Mouse (Mus musculus): ENCODE measurements around the gene Fgfr3. TPM values are rescaled to one million over a fixed set of nuclear protein-coding genes. Genes with fewer than 3 reads are reported as not detected.
A peak's percentile ranks its signal among the peaks of the same experiment; 100 is the strongest.

Fgfr3 gene
- total RNA-seq (2021) = 100 to 1,000 TPM; 112 to 140 TPM
- long read RNA-seq, experiment 1, full-length matches to known transcripts = 134 of 187 reads
- long read RNA-seq, experiment 1, partial matches to known transcripts = 27 of 187 reads
- long read RNA-seq, experiment 1, other reads (novel, unspliced or antisense) = 26 of 187 reads
- long read RNA-seq, experiment 2, full-length matches to known transcripts = 82 of 125 reads
- long read RNA-seq, experiment 2, partial matches to known transcripts = 31 of 125 reads
- long read RNA-seq, experiment 2, other reads (novel, unspliced or antisense) = 12 of 125 reads

GRCm38 (mm10) chr5:33721541-33722265 lies at the start of gene Fgfr3:
TSS of gene Fgfr3 (plus strand) at chr5:33721674.
- peak within 1 kb of the TSS; percentile 47 for H3K4me3 ChIP-seq
- intact Hi-C loops (cut with DNase I) = loop anchor here (5.0 kb wide), 1 partner anchor 34 kb away; no protein-coding TSS in a partner anchor
- peak within 1 kb of the TSS; percentile 74 for H3K27ac ChIP-seq
- TF ChIP-seq CTCF (IDR thresholded peaks at IDR 0.05) = no peak; the same call in none of the 2 replicates
- peak; percentile 44 to 53 for DNase-seq (ENCODE audit: extremely low spot score in 1 of 2, low spot score in 2 of 2)

GRCm38 (mm10) chr5:33674439-33674838 lies 47.0 kb upstream of the Fgfr3 start:
- intact Hi-C loops (cut with DNase I) = loop anchor here (10.0 kb wide), 1 partner anchor 280 kb away; no protein-coding TSS in a partner anchor
- no peak for TF ChIP-seq CTCF (IDR thresholded peaks at IDR 0.05)
- Histone ChIP-seq H3K27ac (no peak overlapping the region), H3K4me3 (no peak overlapping the region)
- peak; percentile 25 to 43 for DNase-seq (ENCODE audit: extremely low spot score in 1 of 2, low spot score in 2 of 2)

GRCm38 (mm10) chr5:33675964-33676363 lies 45.5 kb upstream of the Fgfr3 start:
- peak; percentile 46 to 59 for DNase-seq (ENCODE audit: extremely low spot score in 1 of 2, low spot score in 2 of 2)
- intact Hi-C loops (cut with DNase I) = loop anchor here (10.0 kb wide), 1 partner anchor 279 kb away; no protein-coding TSS in a partner anchor
- no peak overlapping the region for H3K4me3 ChIP-seq
- peak; percentile 75 for TF ChIP-seq CTCF (IDR thresholded peaks at IDR 0.05)
- H3K27ac ChIP-seq = no peak overlapping the region

GRCm38 (mm10) chr5:33678244-33678643 lies 43.2 kb upstream of the Fgfr3 start:
- no peak for TF ChIP-seq CTCF (IDR thresholded peaks at IDR 0.05)
- DNase-seq (ENCODE audit: extremely low spot score in 1 of 2, low spot score in 2 of 2) = no peak
- no peak overlapping the region for H3K27ac ChIP-seq
- H3K4me3 ChIP-seq = no peak overlapping the region
- intact Hi-C loops (cut with DNase I) = loop anchor here (10.0 kb wide), 1 partner anchor 277 kb away; no protein-coding TSS in a partner anchor

- TF ChIP-seq CTCF (IDR thresholded peaks at IDR 0.05) = no peak
- Histone ChIP-seq H3K27ac (no peak overlapping the region), H3K4me3 (no peak overlapping the region)
- intact Hi-C loops (cut with DNase I) = no loop called here
- DNase-seq (ENCODE audit: extremely low spot score in 1 of 2, low spot score in 2 of 2) = no peak
Measured at GRCm38 (mm10) chr5:33681044-33681443, 40.4 kb upstream of the Fgfr3 start.

- Histone ChIP-seq H3K27ac (no peak overlapping the region), H3K4me3 (no peak overlapping the region)
- TF ChIP-seq CTCF (IDR thresholded peaks at IDR 0.05) = no peak
- intact Hi-C loops (cut with DNase I) = no loop called here
- DNase-seq (ENCODE audit: extremely low spot score in 1 of 2, low spot score in 2 of 2) = no peak
Measured at GRCm38 (mm10) chr5:33681611-33682388, 39.7 kb upstream of the Fgfr3 start.

- DNase-seq (ENCODE audit: extremely low spot score in 1 of 2, low spot score in 2 of 2) = no peak
Measured at GRCm38 (mm10) chr5:33682963-33683362, 38.5 kb upstream of the Fgfr3 start.

GRCm38 (mm10) chr5:33683897-33684652 lies 37.4 kb upstream of the Fgfr3 start:
- TF ChIP-seq CTCF (IDR thresholded peaks at IDR 0.05) = peak; percentile 72
- Histone ChIP-seq H3K27ac (no peak overlapping the region), H3K4me3 (no peak overlapping the region)
- intact Hi-C loops (cut with DNase I) = loop anchor here (1.0 kb wide), 1 partner anchor 54 kb away; no protein-coding TSS in a partner anchor
- DNase-seq (ENCODE audit: extremely low spot score in 1 of 2, low spot score in 2 of 2) = peak in 1 of 2 experiments; percentile 37

More at GRCm38 (mm10) chr5:33682963-33683362, 38.5 kb upstream of the Fgfr3 start:
- TF ChIP-seq CTCF (IDR thresholded peaks at IDR 0.05) = no peak
- Histone ChIP-seq H3K27ac (no peak overlapping the region), H3K4me3 (no peak overlapping the region)
- intact Hi-C loops (cut with DNase I) = no loop called here

- intact Hi-C loops (cut with DNase I) = loop anchor here (1.0 to 5.0 kb wide), 2 partner anchors 37 to 53 kb away; partner anchors contain the start of gene Fgfr3
- no peak for TF ChIP-seq CTCF (IDR thresholded peaks at IDR 0.05)
- H3K27ac ChIP-seq = no peak overlapping the region
- no peak overlapping the region for H3K4me3 ChIP-seq
- DNase-seq (ENCODE audit: extremely low spot score in 1 of 2, low spot score in 2 of 2) = no peak
Measured at GRCm38 (mm10) chr5:33684932-33685331, 36.5 kb upstream of the Fgfr3 start.

- no peak for TF ChIP-seq CTCF (IDR thresholded peaks at IDR 0.05)
- intact Hi-C loops (cut with DNase I) = loop anchor here (5.0 kb wide), 1 partner anchor 35 kb away; the partner anchor contains the start of gene Fgfr3
- no peak overlapping the region for H3K27ac ChIP-seq
- DNase-seq (ENCODE audit: extremely low spot score in 1 of 2, low spot score in 2 of 2) = no peak
- H3K4me3 ChIP-seq = no peak overlapping the region
Measured at GRCm38 (mm10) chr5:33687142-33687541, 34.3 kb upstream of the Fgfr3 start.
